ENCODE assay signal across 13 mouse cellular contexts in the genomic region with DNA sequence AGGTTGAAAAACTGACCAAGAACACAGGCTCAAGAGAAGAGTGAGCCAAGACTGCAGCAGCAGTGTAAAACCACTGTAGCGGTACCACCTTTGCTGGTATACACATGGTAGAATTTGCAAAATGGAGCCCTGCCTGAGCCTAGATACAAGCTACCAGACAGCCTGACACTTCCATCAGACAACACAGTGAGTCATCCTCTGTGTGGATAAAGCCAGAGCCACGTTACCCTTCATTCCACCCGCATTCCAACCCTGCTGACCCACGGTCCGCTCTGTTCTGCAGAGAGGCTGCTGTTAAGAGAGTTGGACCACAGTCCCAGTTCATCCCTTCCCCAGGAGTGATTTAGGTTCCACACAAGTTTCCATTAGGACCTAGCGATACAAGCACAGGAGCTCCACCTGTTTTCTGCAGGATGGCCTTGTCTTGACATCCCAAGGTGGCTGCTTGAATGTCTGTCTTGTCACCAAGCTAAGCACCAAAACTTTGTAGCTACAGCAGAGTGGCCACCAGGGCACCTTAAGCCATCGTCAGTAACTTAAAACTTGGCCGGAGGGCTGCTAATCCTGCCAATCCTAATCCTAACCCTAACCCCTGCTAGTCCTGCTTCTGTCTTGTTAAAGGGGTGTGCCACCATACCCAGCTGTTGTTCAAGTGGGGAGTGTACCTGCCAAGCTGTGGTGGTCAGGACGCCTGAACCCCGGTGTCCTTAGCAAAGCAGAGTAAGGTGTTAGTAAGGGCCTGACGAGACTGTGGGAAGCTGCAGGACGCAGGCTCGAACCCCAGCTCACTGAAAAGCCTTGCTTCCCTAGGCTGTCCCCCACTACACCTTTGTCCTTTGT. TPM values are rescaled to one million over a fixed set of nuclear protein-coding genes. Genes with fewer than 3 reads are reported as not detected.
DNase-seq lines count a peak whose midpoint lies in the region; ATAC-seq and TF ChIP-seq lines count a peak whose summit lies in the region.
"Had no signal": no experiment of that assay in that cellular context is flagged by ENCODE, and none has a peak within 500 bp of the region (broad histone marks: within the 10 kb centered on the region; RNA-seq: fewer than 3 reads in every experiment).

No protein-coding gene starts in this region.

- intact Hi-C loops in gastrocnemius, adult 2 months (cut with DNase I) = loop anchor here (5.0 kb wide), 1 partner anchor 337 kb away; no protein-coding TSS in a partner anchor
- intact Hi-C loops in left cerebral cortex, adult 2 months (cut with DNase I) = loop anchor here (5.0 kb wide), 2 partner anchors 47 to 147 kb away; partner anchors contain the start of genes Apopt1, Bag5, Xrcc3 and Zfyve21

- no peak overlapping the region for H3K4me2 ChIP-seq in embryonic facial prominence, embryonic 13.5 days

- no peak overlapping the region for H3K4me3 ChIP-seq in gastrocnemius, adult 2 months
- no peak overlapping the region for H3K4me3 ChIP-seq in left cerebral cortex, adult 2 months
- no peak overlapping the region for H3K4me3 ChIP-seq in E14TG2a.4 (replicated peaks; ENCODE audit: low read length)
- H3K4me3 ChIP-seq in embryonic facial prominence, embryonic 13.5 days = no peak overlapping the region

- no peak for TF ChIP-seq CTCF in gastrocnemius, adult 2 months (IDR thresholded peaks at IDR 0.05)
- no peak for TF ChIP-seq CTCF in left cerebral cortex, adult 2 months (IDR thresholded peaks at IDR 0.05)
- 0 out of 2 replicates have a peak, but pooled peaks have one; percentile 1 for TF ChIP-seq CTCF in E14TG2a.4 (conservative IDR thresholded peaks at IDR 0.05; ENCODE audit: low read length)

- H3K36me3 ChIP-seq in E14TG2a.4 (ENCODE audit: insufficient read depth, low read length) = peaks cover 24% of the 10 kb centered on the region
- peaks cover 20% of the 10 kb centered on the region for H3K36me3 ChIP-seq in embryonic facial prominence, embryonic 13.5 days

- H3K27me3 ChIP-seq in E14TG2a.4 (ENCODE audit: insufficient read depth, low read length) = no peaks in the 10 kb centered on the region
- peaks cover 13% of the 10 kb centered on the region for H3K27me3 ChIP-seq in embryonic facial prominence, embryonic 13.5 days

- WGBS in embryonic facial prominence, embryonic 13.5 days = 80% methylated on average over 13 of the region's 13 CpGs

- no peak for DNase-seq in gastrocnemius, adult 2 months
- DNase-seq in gastrocnemius, adult 8-10 months (ENCODE audit: low spot score in 2 of 2) = no peak
- DNase-seq in left cerebral cortex, adult 2 months (ENCODE audit: extremely low spot score in 1 of 2, low spot score in 2 of 2) = no peak
- no peak for DNase-seq in left cerebral cortex, adult 11 months (ENCODE audit: low spot score)
- DNase-seq: adrenal gland, adult 8-10 months; cerebellum, adult 8-10 months; gastrocnemius, postnatal 10 days; right cerebral cortex, postnatal 4 days; thymus, adult 2 months had no signal

- peaks cover 88% of the 10 kb centered on the region for H3K4me1 ChIP-seq in E14TG2a.4 (replicated peaks; ENCODE audit: low read depth, low read length)
- H3K4me1 ChIP-seq in embryonic facial prominence, embryonic 13.5 days = peaks cover 24% of the 10 kb centered on the region

- H3K9ac ChIP-seq in embryonic facial prominence, embryonic 13.5 days = 0 out of 2 replicates have a peak overlapping the region, but pooled peaks have one; percentile 4

- no peak for ATAC-seq in embryonic facial prominence, embryonic 13.5 days (ENCODE audit: insufficient number of reproducible peaks, insufficient read depth, low FRiP score, low TSS enrichment, low read depth)
- ATAC-seq in inflammation-experienced regulatory T-cells, adult 6 months = no peak
- ATAC-seq in megakaryocyte, adult 5-6 weeks (ENCODE audit: poor library complexity, severe bottlenecking) = no peak

- H3K9me3 ChIP-seq in E14TG2a.4 (ENCODE audit: low read length) = no peaks in the 10 kb centered on the region
- no peaks in the 10 kb centered on the region for H3K9me3 ChIP-seq in embryonic facial prominence, embryonic 13.5 days

- H3K27ac ChIP-seq in gastrocnemius, adult 2 months = peak overlapping the region; percentile 20; the same call in 1 of the 2 replicates
- peak overlapping the region; percentile 99 for H3K27ac ChIP-seq in left cerebral cortex, adult 2 months
- peak overlapping the region; percentile 13; the same call in 1 of the 2 replicates for H3K27ac ChIP-seq in embryonic facial prominence, embryonic 13.5 days

RNA-seq across cellular contexts. Expression of gene Ckb, which starts 6.9 kb away (rescaled TPM):
- total RNA-seq in gastrocnemius, adult 2 months (2021) = 10 to 100 TPM in 1 of 2 experiments, 1 to 10 TPM in 1; 6.7 to 10.8 TPM
- 1 to 10 TPM; 2.8 to 8.5 (median 5.7) TPM for total RNA-seq in gastrocnemius, adult 8-10 months (2022)
- 1,000 to 10,000 TPM; 1,837 to 1,872 TPM for total RNA-seq in left cerebral cortex, adult 2 months (2021)
- polyA plus RNA-seq in embryonic facial prominence, embryonic 13.5 days (2015; fragmentation: Nextera tagmentation; extraction: Ambion mirVana) = 118 and 135 TPM in 2 replicates
- polyA plus RNA-seq in inflammation-experienced regulatory T-cells, adult 6 months (2017; shearing (Covaris generic)) = 10 to 100 TPM; 24.2 to 37.2 (median 31.8) TPM
- 8.0 and 9.7 TPM in 2 replicates for total RNA-seq in megakaryocyte, adult 5-6 weeks (2015)
- total RNA-seq in megakaryocyte, adult 5-6 weeks (2017) = 22.0 and 23.1 TPM in 2 replicates

RNA-seq across cellular contexts. Expression of gene Trmt61a, which starts 12.6 kb away (rescaled TPM):
- total RNA-seq in gastrocnemius, adult 2 months (2021) = 1 to 10 TPM; 3.1 to 3.8 TPM
- total RNA-seq in gastrocnemius, adult 8-10 months (2022) = 1 to 10 TPM; 2.1 to 2.7 (median 2.5) TPM
- 10 to 100 TPM; 18.9 to 20.2 TPM for total RNA-seq in left cerebral cortex, adult 2 months (2021)
- 12.5 and 13.7 TPM in 2 replicates for polyA plus RNA-seq in embryonic facial prominence, embryonic 13.5 days (2015; fragmentation: Nextera tagmentation; extraction: Ambion mirVana)
- polyA plus RNA-seq in inflammation-experienced regulatory T-cells, adult 6 months (2017; shearing (Covaris generic)) = 1 to 10 TPM; 3.2 to 4.4 (median 3.3) TPM
- total RNA-seq in megakaryocyte, adult 5-6 weeks (2015) = 2.3 and 3.2 TPM in 2 replicates
- total RNA-seq in megakaryocyte, adult 5-6 weeks (2017) = 2.2 and 3.8 TPM in 2 replicates

RNA-seq across cellular contexts. Expression of gene Bag5, which starts 47.8 kb away (rescaled TPM):
- 10 to 100 TPM; 14.7 to 19.2 TPM for total RNA-seq in gastrocnemius, adult 2 months (2021)
- 10 to 100 TPM; 11.4 to 19.6 (median 16.3) TPM for total RNA-seq in gastrocnemius, adult 8-10 months (2022)
- total RNA-seq in left cerebral cortex, adult 2 months (2021) = 10 to 100 TPM; 60.9 to 61.8 TPM
- polyA plus RNA-seq in embryonic facial prominence, embryonic 13.5 days (2015; fragmentation: Nextera tagmentation; extraction: Ambion mirVana) = 64.5 and 67.3 TPM in 2 replicates
- polyA plus RNA-seq in inflammation-experienced regulatory T-cells, adult 6 months (2017; shearing (Covaris generic)) = 10 to 100 TPM; 22.0 to 40.1 (median 36.7) TPM
- 10.8 and 11.4 TPM in 2 replicates for total RNA-seq in megakaryocyte, adult 5-6 weeks (2015)
- total RNA-seq in megakaryocyte, adult 5-6 weeks (2017) = 19.1 and 21.8 TPM in 2 replicates

RNA-seq across cellular contexts. Expression of gene Apopt1, which starts 47.8 kb away (rescaled TPM):
- 10 to 100 TPM; 37.4 to 46.7 TPM for total RNA-seq in gastrocnemius, adult 2 months (2021)
- 10 to 100 TPM; 36.2 to 40.8 (median 38.9) TPM for total RNA-seq in gastrocnemius, adult 8-10 months (2022)
- 10 to 100 TPM; 36.2 to 38.8 TPM for total RNA-seq in left cerebral cortex, adult 2 months (2021)
- polyA plus RNA-seq in embryonic facial prominence, embryonic 13.5 days (2015; fragmentation: Nextera tagmentation; extraction: Ambion mirVana) = 57.1 and 66.0 TPM in 2 replicates
- polyA plus RNA-seq in inflammation-experienced regulatory T-cells, adult 6 months (2017; shearing (Covaris generic)) = 10 to 100 TPM; 55.8 to 85.0 (median 74.3) TPM
- total RNA-seq in megakaryocyte, adult 5-6 weeks (2015) = 44.6 and 45.0 TPM in 2 replicates
- 60.6 and 61.0 TPM in 2 replicates for total RNA-seq in megakaryocyte, adult 5-6 weeks (2017)

Comparison
In these comparisons a context has a peak if more than half of its experiments do, and no peak if none do; other contexts are left out.
1. H3K27ac ChIP-seq: peak in every context shown above with its lines; median percentile 99 in left cerebral cortex, adult 2 months; 20 in gastrocnemius, adult 2 months; 13 in embryonic facial prominence, embryonic 13.5 days.
2. RNA of gene Ckb, which starts 6.9 kb away (total RNA-seq): 1,837 to 1,872 TPM in left cerebral cortex, adult 2 months; 8.0 to 23.1 TPM in megakaryocyte, adult 5-6 weeks, 6.7 to 10.8 TPM in gastrocnemius, adult 2 months and 2.8 to 8.5 TPM in gastrocnemius, adult 8-10 months; every median in the first group is over 10 times any median in the second.
3. RNA of gene Trmt61a, which starts 12.6 kb away (total RNA-seq): 18.9 to 20.2 TPM in left cerebral cortex, adult 2 months; 3.1 to 3.8 TPM in gastrocnemius, adult 2 months, 2.1 to 2.7 TPM in gastrocnemius, adult 8-10 months and 2.2 to 3.8 TPM in megakaryocyte, adult 5-6 weeks; every median in the first group is over 4 times any median in the second.